Mouse (Mus musculus) embryo, embryonic 10 days (tissue): ENCODE measurements around the gene Ovca2.

Experiments
- DNase-seq: peaks from one replicate; pipeline ENCODE4 v3.0.0-alpha.2; 2015; ENCODE audit warnings: low spot score

Ovca2 gene

GRCm38 (mm10) chr11:75154053-75154585 lies 24.5 kb downstream of the Ovca2 start:
- no peak for DNase-seq

DNA sequence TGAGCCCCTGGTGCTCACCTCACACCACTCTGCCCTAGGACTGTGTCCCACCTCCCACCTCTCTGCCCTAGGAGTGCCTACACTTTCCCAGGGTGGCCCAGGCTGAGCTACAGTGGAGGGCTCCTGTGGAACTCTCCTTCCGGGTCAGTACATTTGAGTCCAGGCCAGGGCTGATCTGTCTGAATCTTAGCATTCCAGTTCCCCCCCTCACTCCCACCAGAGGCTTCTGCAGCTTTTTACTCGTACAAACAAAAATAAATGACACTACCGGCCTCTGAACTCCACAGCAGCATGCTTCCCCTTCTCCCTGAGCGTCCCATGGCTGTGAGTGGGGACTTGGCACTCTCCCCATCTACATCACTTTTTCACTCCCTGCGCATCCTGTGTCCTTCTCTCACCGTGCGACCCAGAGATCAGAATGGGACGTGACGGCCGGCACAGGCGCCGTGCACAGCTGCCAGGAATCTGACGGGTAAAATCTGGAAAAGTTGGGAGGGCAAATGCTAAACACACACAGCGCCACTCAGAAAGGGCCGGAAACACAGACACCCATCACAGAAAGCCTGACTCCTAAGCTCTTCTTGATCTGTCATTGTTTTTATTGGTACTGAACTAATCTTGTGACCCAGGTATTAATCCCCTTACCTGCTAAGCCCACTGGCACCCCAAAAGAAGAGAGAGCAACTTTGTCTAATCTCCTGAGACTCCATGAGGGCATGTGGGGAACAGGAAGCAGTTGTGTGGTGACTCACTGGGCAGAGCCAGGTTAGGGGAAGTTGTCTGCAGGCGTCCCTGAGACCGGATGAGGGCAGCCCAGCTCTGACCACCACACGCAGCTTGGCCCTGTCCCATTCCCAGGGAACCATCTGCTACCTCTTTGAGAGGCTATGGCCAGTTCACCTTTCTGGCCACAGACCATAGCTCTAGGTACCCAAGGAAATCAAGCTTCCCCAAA lies 25.8 kb downstream of the Ovca2 start:
- no peak for DNase-seq

- DNase-seq: no peak
These were observed 28.3 kb downstream of the Ovca2 start for GRCm38 (mm10) chr11:75150346-75150745.

- DNase-seq: no peak
These were observed 30.2 kb downstream of the Ovca2 start for GRCm38 (mm10) chr11:75148332-75149035.

DNA sequence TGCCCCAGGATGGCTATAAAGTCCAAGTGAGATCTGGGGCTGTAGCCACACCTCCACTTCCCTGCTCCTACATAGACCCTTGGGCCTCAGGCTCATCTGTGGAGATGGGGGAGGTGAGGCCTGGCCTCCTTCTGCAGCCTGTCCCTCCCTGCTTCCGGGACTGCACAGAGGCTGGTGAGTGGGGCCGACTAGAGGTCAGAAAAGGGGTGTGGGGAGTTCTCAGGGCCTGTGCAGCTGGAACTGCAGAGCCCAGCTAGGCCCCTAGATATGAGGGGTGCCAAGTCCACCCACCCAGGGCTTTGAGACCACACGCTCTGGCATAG lies 30.8 kb downstream of the Ovca2 start:
- no peak for DNase-seq

DNA sequence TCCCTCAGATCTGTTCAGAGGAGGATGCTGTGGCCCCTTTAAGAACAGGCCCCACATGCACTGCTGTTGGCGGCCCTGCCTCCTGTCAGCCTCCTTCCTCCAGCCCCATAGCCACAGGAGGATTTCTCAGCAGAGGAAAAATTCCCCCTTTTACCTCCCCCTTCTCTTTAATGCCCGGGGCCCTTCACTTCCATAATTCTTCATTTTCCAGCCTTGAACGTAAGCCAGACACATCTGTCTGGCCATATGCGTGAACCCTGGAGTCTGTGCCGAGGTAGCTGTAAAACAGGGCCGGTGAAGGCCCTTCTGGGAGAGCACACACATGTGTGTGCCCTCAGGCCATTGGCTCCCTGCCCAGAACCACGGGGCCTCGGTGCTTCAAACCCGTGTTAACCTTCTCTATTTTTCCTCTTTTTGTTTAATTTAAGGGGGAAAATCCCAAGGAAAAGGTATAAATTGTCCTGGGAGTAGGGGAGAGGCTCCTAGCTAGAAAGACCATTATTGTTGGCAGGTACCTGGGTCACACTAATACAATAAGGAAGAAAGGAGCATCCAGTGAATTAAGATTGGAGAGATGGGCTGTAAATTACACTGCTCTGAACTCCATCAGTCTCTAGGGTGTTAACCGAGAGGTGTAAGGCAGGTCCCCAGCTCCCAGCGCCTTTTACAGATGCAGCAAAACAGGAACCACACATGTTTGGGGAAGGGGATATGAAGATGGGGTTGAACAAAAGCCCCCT lies 31.4 kb downstream of the Ovca2 start:
- DNase-seq: no peak

- no peak for DNase-seq
These were observed 32.8 kb downstream of the Ovca2 start for GRCm38 (mm10) chr11:75145841-75146240.

DNA sequence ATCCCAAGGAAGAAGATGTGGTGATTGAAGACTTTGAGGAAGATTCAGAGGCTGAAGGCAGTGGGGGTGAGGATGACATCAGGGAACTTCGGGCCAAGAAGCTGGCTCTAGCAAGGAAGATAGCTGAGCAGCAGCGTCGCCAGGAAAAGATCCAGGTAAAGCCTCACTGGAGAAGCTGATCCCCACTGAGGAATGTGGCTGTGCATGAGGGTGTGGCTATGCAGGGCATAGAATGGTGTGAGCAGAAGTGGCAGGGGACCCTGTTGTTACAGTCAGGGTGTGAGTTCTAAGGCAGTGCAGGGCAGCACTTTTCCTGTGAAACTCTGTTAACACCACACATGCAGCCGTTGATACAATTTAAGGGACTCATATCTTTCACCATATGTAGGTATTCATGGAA lies 35.9 kb downstream of the Ovca2 start:
- DNase-seq: no peak

GRCm38 (mm10) chr11:75141913-75142312 lies 36.7 kb downstream of the Ovca2 start:
- no peak for DNase-seq

DNA sequence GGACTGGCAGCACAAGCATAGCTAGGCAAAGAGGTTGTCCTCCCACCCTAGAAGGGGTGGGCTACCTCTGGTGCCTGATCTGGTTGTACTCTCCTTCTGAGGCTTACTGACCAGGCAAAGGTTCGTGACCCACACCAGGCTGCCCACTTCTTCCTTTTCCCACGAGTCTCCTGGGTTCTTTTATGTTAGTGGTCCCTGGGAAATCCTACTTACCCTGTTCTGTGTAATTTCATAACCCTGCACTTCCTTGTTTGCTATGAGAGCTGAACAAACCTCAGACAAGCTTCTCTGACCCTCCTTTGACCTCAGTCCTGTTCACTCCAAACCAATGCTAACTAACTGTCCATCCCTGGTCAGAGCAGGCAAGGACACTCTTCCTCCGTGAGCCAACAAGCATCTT lies 37.6 kb downstream of the Ovca2 start:
- no peak for DNase-seq

DNA sequence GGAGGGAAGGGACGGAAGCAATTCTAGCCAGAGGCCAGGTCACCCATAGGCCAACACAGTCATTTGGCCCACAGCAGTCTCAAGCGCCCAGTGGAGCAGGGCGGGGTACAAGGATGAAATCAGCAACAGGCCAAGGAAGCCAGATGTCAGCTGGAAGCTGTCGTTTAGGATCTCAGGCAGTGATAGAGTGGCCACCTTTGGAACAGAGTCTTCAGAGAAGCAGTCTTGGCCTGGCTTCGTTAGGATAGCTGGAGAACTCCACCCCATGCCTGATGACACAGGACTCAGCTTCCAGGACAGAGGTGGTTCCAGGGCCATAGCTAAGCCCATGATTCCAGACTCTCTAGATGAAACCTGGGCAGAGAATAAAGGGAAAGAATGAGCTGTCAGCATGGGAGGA lies 38.2 kb downstream of the Ovca2 start:
- no peak for DNase-seq

DNA sequence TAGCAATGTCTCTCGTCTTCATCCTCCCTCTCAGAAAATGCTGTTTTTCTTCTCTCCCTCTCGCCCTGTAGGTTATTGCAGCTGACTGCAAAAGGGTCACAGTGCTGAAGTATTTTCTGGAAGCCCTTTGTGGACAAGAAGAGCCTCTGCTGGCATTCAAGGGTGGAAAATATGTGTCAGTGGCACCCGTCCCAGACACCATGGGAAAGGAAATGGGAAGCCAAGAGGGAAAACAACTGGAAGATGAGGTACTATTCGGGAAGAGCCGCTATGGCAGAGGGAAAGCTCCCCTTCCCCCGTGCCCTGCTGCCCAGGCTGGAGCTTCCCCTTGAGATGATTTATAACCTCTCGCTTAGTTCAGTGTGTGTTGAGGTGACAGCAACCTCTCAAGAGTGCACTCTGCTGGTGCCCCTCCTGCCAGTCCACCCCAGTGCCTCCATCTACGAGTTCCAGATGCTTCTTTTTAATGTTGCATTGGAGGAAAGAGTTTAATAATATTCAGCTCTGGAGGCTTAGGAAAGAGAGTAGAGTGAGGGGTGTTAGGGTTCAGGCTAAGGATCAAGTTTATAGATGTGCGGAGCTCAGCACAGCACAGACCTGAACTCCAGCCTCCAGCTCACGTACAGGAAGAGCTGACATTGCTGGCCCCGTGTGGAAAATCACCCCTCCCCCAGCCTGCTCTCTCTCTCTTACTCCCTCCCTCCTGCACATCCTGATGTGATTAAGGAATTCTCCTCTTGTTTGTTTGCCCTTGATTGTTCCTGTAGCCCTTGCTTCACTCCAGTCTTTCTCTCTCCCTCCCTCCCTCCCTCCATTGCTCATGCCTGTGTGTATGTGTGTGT lies 39.3 kb downstream of the Ovca2 start:
- DNase-seq: peak; percentile 71

DNA sequence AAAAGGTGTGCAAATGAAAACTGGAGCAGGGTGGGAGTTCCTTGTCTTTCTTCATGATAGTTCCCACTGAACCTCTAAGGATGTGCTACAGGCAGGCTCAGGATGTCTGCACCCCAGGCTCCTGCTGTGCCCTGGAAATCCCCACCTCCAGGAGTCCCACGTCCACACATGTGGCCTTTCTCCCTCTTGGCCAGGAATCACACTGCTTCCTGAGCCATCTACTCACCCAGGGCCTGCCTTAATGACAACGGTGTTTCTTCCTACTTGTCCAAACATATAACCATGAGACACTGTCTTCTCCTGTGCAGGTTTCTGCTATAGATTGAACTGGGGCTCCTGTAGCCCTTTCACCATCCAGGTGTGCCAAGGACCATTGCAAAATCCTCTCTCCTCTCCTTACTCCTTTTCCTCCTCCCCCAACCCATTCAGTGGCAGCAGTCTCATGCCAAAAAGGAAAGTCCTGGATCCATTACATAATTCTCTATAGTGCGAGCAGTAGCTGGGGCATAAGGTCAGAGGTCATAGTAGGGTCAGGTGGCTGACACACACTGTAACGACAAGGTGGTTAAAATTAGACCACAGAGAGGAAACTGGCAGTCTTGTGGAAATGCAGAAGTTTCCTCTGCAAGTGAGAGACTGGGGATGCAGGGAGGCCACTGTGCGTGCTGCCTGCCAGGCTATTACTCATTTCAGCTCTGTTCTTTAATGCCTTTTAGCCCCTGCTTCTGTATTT lies 41.8 kb downstream of the Ovca2 start:
- peak; percentile 70 for DNase-seq

DNA sequence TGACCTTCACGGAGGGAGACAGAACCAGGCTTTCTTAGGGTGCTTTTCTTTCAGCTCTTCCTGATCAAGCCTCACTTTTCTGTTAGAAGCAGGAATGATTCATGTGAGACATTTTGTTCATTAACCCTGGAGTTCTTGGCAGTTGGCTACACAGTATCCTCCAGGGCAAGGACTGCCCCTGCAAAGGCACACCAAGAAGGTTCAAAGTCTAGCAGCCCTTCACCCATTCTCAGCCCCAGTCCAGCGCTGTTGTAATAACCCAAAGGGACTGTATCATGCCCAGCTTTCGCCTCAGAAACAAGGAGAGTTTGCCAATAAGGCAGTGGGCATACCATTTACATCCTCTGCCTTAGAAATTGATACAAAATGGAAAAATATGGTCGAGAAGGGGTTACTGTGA lies 43.3 kb downstream of the Ovca2 start:
- no peak for DNase-seq

- no peak for DNase-seq
These were observed 44.1 kb downstream of the Ovca2 start for GRCm38 (mm10) chr11:75134485-75135068.

DNA sequence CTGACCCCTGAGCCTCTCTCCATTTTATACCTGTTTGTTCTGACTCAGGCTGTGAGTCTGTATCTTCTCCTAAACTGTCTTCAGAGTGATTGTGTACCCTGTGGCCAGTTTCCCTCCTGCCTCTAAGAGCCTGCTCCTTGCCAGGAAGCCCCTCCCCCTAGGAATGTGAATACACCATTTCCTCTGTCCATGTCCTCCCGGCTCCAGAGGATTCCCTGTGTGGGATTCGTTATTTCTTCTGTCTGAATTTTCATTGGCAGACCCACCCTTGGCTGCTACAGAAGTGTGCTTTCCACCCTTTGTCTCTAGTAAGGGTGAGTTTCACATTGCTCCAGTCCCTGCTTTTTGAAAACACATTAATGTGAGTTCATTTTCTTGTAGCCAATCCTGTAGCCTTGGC lies 44.7 kb downstream of the Ovca2 start:
- peak; percentile 75 for DNase-seq

- DNase-seq: no peak
These were observed 45.2 kb downstream of the Ovca2 start for GRCm38 (mm10) chr11:75133391-75133790.

DNA sequence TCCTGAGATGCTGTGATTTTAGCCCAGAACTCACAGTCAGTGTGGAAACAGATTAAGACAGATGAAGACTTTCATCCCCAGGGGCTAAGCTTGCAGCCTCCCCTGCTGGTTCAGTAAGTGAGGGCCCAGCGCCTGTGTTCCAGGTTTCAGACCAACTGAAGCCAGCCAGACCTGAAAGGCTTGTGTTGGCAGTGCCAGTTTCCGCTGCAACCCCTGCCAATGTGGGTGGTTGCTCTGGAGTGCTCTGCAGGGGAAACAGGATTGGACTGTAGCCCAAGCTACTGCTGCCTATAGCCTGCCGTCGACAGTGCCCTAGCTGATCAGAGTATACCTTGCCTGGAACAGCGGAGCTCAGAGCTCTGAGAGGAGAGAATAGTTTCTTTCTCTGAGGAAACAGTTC lies 46.4 kb downstream of the Ovca2 start:
- DNase-seq: no peak

DNA sequence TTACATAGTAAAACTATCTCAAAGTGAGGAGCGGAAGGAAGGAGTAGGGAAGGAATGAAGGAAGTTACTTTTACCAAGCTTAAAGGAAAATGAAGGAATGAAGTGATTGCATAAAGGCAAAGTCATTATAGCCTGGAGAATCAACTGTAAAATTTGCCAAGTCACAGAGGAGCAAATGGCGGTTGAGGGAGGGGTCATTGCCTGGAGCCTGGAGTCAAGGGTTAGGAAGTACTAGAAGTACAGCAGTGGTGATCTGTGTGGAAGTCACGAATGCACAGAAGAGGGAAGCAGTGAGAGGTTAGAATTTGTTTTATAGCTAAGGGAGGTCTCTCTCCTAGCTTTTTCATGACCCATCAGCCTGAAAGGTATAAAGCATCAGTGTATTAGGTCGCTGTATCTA lies 47.3 kb downstream of the Ovca2 start:
- DNase-seq: no peak

- no peak for DNase-seq
These were observed 49.2 kb downstream of the Ovca2 start for GRCm38 (mm10) chr11:75129481-75129880.
